Mouse (Mus musculus) kidney, postnatal 10 days (tissue): ENCODE measurements around the gene Pex26.

Experiments used
- DNase-seq: peaks from one replicate; pipeline ENCODE4 v3.0.0; 2021; ENCODE audit warnings: mixed read lengths

The Pex26 gene

DNA sequence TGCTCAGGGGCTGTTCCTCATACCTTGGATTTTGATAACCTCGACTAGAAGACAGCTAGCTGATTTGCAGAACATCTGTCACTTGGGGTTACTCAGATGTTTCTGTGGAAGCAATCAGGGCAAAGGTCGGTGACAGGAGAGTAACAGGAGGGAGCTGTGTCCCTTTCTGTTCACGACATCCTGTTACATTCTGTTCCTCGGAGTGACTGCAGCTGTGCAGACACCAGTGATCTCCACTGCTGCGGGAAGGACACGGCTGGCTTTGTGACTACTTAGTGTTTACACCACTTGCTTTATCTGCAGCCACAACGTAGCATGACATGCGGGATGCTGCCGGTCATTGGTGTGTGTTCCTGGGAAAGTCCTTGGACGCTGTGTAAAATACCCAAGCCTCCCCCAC is 59.7 kb downstream of the Pex26 start:
- no peak for DNase-seq

DNA sequence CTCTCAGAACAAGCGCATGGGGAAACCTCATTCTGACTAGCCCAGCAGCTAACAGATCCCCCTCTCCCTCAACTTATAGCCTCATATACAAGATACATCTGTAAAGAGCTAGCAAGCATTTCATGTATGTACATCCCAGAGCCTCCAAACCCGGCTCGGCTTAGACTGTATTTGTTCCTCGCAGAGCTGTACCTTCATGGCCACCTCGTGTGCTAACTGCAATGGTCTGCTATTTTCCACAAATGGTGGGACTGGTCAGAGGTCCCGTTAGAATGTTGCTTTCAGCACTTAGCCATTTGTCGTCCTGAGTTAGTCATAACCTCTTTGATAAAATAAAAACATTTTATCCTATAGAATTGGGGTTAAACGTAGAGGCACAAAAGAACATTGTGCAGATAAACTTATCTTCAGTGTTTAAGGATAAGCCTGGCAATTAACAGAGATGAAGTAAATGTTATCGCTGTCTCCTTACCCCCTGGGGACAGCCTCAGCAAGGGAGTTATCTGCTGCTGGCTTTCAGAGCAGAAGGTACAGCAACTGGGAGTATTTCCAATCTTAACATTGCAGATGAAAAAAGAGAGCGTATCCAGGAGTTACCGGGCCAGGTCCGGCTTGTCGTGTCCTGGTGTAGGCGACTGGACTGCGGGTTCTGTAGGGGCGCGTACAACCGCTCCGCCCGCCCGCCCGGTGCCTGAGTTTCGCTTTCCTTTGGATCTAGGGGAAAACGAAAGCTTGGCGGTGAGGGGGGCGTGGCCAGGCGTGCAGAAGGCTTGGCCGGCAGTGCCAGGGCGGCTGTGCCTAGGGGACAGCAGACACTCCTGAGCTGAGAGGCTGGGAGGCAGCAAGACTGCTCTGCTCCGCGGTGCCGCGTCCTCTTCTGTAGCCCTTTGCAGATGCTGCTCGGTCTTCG is 61.9 kb downstream of the Pex26 start, which contains the start of gene Usp18:
Usp18 (plus strand) TSS at position 780 of the 910 bp plus-strand sequence.
- peak; percentile 95 for DNase-seq

DNA sequence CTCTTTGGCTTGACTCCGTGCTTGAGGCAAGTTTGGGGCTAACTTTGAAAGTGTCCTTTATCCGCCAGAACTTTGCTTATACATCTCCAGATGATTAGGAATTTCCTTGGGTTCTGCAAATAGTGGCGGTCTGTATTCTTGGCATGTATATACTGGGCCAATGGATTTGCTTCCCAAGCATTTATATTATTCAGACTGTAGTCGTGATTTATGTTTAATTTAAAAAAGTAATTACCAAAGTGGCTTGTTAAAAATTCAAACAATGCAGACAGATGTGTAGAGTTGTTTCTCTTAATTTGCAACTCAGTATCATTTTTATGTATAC is 62.5 kb downstream of the Pex26 start:
- no peak for DNase-seq
